Mouse (Mus musculus) R1 (cell line): ENCODE measurements around the gene Serpinb1a.
A peak's percentile ranks its signal among the peaks of the same experiment; 100 is the strongest.
"Not testable (repeated sequence)": the region's sequence is repeated elsewhere in the genome, so short reads cannot be mapped to it uniquely, and the experiment has no call there.

ENCODE experiments used
- DNase-seq: peaks from one replicate; pipeline ENCODE4 v3.0.0-alpha.2; 2018; ENCODE audit warnings: low read depth, low spot score

Serpinb1a gene

GRCm38 (mm10) chr13:32850668-32851404 is at the start of gene Serpinb1a:
Gene Serpinb1a (minus strand): TSS chr13:32851185.
- peak; percentile 28 for DNase-seq

DNA sequence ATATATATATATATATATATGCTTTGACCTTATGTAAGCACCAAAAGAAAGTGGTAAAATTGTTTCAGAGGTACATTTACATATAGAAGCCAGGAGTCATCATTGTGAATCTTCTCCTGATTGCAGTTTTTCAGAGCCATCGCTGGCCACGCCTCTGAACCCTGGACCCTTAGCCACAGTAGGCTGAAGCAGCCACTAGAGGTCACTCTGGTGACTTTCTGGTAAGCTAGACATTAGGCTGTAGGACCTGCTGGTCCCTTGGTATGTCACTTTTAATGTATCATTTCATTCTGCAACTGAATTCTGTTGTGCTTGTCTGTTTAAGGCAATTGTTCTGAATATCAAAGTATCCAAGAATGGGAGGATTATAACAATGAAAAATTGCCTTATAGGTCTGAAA is 49.7 kb upstream of the Serpinb1a start:
- DNase-seq: peak; percentile 66

- not testable (repeated sequence) for DNase-seq
Observed at GRCm38 (mm10) chr13:32899114-32899513, 48.1 kb upstream of the Serpinb1a start.

DNA sequence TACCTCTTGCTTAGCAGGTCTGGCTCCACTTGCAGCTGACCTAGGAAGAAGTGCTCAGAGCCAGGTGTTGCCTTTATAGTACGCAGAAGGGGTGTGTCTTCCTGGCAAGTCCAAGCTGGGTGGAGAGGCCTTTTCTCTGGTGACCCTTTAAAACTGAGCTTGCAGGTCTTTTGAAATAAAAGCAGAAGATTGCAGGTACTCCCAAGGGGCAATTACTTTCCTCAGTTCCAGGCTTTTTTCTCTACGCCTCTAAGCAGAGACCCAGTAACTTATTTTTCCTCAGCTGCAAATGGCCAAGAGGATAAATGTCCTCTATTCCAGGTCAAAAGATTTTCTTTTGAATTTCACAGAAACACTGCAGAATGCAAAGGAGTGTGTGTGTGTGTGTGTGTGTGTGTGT is 47.1 kb upstream of the Serpinb1a start, which contains the start of gene Serpinb1c:
Gene Serpinb1c, minus strand, starts transcription at position 101 of the 400 bp plus-strand sequence.
- no peak for DNase-seq

DNA sequence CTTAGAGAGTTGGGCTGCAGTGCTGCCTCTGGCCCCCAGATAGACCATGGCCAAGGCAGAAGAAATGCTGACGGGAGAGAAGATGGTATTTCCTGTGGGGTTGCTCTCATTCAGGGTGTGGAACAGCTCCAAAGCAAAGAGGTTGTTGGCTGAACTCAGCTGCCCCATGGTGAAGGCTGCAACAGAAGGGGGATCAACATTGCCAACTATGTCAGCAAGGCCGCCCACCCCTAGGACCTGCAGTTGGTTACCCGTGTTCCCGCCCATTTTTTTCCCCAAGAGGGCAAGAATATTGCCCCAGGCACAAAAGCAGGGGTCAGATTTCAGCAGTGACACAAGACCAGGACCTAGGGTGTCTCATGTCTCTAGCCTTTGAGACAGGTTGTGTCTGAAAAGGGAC is 45.9 kb upstream of the Serpinb1a start:
- no peak for DNase-seq

GRCm38 (mm10) chr13:32884755-32885154 is 33.8 kb upstream of the Serpinb1a start:
- no peak for DNase-seq

- DNase-seq: no peak
Observed at GRCm38 (mm10) chr13:32873862-32874261, 22.9 kb upstream of the Serpinb1a start.

DNA sequence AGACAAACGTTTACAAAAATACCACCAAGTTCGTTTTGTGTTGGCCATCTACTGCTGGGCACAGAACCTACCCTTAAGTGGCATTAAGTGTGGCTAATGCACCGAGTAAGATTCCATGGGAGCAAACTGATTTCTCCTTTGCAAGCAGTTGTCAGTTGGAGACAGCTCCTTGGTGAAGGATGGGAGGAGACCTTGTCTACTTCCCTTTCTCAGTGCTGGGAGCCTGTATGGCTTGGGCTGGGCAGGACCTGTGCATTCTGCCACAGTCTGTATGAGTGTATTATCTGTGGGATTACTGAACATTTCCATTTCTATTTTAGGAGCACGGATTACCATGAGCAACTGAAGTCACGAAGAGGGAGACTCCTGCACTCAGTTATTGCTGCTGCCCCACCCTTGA is 17.9 kb upstream of the Serpinb1a start:
- DNase-seq: no peak

GRCm38 (mm10) chr13:32868233-32868632 is 17.2 kb upstream of the Serpinb1a start:
- DNase-seq: not testable (repeated sequence)

DNA sequence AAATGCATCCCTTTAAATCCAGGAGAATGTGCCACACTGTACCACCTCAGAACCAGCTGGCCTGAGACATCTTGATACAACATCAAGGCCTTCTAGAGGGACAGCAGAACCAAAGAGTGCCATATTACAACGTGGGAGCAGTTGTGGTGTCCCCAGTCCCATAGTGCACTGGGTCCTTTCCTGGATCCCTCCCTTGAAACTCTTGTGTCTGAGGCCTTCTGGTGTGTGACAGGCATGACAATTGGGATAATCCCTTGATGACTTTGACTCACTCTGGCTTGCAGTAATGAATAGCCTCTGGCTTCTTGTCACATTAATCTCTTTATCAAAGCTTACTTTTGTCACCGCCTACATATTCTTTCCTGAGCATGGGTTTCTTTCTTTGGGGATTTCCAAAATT is 16.0 kb upstream of the Serpinb1a start:
- no peak for DNase-seq

GRCm38 (mm10) chr13:32866484-32866883 is 15.5 kb upstream of the Serpinb1a start:
- peak; percentile 77 for DNase-seq

GRCm38 (mm10) chr13:32865591-32865990 is 14.6 kb upstream of the Serpinb1a start:
- DNase-seq: peak; percentile 21

- DNase-seq: not testable (repeated sequence)
Observed at GRCm38 (mm10) chr13:32864529-32864928, 13.5 kb upstream of the Serpinb1a start.

GRCm38 (mm10) chr13:32863456-32863855 is 12.5 kb upstream of the Serpinb1a start:
- DNase-seq: no peak

- DNase-seq: no peak
Observed at GRCm38 (mm10) chr13:32860821-32861220, 9.8 kb upstream of the Serpinb1a start.

GRCm38 (mm10) chr13:32853073-32853472 is 2.1 kb upstream of the Serpinb1a start:
- DNase-seq: no peak

DNA sequence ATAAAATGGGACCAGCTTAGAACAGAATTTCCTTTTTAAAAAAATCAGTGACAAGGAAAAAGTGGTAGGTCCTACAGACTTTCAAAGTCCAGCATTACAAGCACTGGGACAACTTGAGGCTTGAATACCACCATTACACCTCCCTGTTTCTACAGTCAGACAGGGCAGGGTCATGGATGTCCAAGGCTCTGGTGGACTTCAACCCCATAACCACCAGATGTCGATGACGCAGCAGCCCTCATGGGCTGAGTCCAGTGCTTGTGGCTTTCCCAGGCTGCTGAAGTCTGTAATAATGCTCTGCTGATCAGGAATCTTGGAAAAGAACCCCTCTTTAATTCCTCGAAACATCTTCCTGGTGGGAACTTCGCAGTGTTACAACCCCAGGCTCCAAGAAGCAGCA is 1.6 kb upstream of the Serpinb1a start:
- no peak for DNase-seq

GRCm38 (mm10) chr13:32851967-32852366 is 982 bp upstream of the Serpinb1a start:
- DNase-seq: peak; percentile 69

DNA sequence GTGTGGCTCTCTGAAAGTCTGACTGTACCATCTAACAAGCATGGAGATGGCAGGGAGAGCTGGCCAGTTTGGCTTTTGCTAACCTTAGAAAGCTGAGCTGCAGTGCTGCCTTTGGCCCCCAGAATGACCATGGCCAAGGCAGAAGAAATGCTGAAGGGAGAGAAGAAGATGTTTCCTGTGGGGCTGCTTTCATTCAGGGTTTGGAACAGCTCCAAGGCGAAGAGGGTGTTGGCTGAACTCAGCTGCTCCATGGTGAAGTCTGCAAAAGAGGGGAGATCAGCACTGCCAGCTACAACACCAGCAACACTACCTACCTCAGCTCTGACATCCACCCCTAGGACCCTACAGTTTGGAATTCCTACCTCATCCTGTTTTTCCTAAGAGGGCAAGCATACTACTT is 829 bp downstream of the Serpinb1a start:
- no peak for DNase-seq

DNA sequence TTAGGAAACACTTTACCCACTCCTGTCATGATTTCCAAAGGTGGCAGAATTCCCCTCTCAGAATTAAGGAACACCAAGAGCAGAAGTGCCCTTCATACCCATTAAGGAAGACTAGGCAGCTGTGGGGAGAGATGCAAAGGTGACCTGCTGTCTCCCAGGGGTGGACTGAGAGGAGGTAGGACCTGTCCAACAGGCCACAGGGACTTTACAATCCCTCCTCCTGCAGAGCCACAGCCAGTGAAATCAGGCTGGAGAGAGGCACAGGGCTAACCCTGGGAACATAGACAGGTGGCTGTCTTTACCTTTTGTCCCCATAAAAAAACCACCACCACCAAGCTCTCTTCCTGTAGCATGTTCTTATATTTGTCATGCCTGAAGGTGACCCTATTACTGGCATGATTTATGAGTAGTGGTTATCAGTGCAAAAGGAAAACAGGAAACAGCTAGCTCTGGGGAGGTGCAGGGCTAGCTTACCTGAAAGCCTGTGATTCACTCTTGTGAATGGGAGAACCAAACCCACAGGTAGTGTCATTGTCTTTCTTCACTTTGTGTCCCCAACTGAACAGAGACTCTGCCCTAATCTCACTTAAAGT is 1.4 kb downstream of the Serpinb1a start:
- DNase-seq: no peak

GRCm38 (mm10) chr13:32849092-32849491 is 1.9 kb downstream of the Serpinb1a start:
- no peak for DNase-seq

DNA sequence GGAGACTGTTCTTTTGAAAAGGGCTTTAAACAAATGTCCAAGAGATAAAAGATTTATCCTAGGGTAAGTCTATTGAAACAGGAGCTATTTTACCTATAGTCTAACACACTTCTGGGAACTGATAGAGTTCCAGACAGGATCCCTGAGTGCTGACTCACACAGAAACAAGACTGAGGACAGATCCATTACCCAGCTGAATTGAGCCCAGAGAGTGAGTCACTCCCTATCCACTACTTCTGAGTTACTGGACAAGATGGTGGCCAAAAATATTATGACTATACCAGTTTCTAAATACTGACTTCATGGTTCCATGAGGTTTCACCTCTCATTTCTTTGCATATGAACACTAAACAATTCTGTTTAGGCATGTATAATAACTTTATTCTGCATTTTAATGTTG is 4.8 kb downstream of the Serpinb1a start:
- DNase-seq: no peak

DNA sequence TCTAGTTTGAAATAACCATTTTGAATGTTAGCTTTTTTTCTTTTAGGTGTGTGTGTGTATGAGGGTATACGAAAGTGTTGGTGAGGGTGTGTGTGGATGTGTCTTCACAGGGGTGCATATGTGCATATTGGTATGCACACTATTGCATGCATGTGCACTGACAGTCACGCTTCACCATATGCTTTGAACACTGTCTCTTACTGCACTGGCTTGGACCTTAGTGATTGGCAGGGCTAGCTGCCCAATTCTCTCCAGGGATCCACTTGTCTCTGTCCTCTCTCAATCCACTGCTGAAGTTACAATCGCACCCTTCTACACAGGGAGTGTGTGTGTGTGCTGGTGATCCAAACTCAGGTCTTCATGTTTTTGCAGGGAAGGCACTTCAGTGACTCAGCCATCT is 9.6 kb downstream of the Serpinb1a start:
- DNase-seq: no peak
